Mouse (Mus musculus): ENCODE measurements around the gene Phf11d. TPM values are rescaled to one million over a fixed set of nuclear protein-coding genes. Genes with fewer than 3 reads are reported as not detected.
"Not testable (repeated sequence)": the region's sequence is repeated elsewhere in the genome, so short reads cannot be mapped to it uniquely, and the experiment has no call there.

Phf11d gene
- polyA plus RNA-seq (2011; ENCODE audit: insufficient read depth, insufficient read length, low replicate concordance, missing spikeins), result 3.8 and 8.3 TPM in 2 replicates

DNA sequence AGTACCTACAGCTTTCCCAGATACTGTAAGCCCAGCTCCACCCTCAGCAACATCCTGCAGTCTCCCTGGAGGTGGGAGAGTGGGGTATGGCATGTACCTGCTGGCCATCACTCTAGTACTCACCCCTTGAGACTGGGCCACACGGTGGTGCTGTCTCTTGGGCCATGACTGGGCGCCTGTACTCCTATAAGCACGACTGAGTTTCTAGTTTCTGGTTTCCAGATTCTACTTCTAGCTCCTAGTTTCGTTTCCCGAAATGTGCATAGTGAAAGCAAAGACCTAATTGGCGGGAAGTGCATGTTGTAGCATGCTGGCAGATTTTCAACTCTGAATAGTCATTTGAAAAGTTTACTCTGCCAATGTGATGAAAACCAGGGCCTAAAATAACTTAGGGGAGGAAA is at the start of gene Phf11d:
Gene Phf11d (minus strand): TSS at position 227 of the 401 bp plus-strand sequence.
- Histone ChIP-seq H3K4me3 (replicated peaks; ENCODE audit: control insufficient read depth, low read depth, low read length) (peak within 1 kb of the TSS; percentile 24), H3K4me1 (ENCODE audit: control insufficient read depth, insufficient read depth, low read length) (no peaks in the 10 kb centered on the region), H3K27ac (ENCODE audit: control insufficient read depth, insufficient read depth, low read depth, low read length, poor library complexity) (no peak within 1 kb of the TSS)
- WGBS, result 65% methylated on average over 6 of the region's 6 CpGs
- TF ChIP-seq POLR2A (IDR thresholded peaks at IDR 0.05; ENCODE audit: borderline replicate concordance, control insufficient read depth, low read depth, low read length) (no peak), CTCF (IDR thresholded peaks at IDR 0.05; ENCODE audit: control insufficient read depth, insufficient read depth, low read length) (no peak)

DNA sequence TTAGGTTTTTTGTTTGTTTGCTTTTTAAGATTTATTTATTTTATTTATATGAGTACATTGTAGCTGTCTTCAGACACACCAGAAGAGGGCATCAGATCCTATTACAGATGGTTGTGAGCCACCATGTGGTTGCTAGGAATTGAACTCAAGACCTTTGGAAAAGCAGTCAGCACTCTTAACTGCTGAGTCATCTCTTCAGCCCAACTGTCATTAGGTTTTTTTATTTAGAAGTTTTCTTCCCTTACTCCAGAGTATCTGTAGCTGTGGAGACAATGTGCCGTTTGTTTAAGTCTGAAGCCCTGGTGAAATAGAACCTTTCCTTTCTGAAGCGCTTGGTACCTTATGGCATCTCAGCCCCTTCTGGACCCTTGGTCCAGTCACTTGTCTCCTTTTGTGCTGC is 49.7 kb upstream of the Phf11d start:
- not testable (repeated sequence) for H3K27ac ChIP-seq (ENCODE audit: control insufficient read depth, insufficient read depth, low read depth, low read length, poor library complexity); H3K4me1 ChIP-seq (ENCODE audit: control insufficient read depth, insufficient read depth, low read length); H3K4me3 ChIP-seq (replicated peaks; ENCODE audit: control insufficient read depth, low read depth, low read length)
- WGBS, result 94% methylated on average over 2 of the region's 2 CpGs

DNA sequence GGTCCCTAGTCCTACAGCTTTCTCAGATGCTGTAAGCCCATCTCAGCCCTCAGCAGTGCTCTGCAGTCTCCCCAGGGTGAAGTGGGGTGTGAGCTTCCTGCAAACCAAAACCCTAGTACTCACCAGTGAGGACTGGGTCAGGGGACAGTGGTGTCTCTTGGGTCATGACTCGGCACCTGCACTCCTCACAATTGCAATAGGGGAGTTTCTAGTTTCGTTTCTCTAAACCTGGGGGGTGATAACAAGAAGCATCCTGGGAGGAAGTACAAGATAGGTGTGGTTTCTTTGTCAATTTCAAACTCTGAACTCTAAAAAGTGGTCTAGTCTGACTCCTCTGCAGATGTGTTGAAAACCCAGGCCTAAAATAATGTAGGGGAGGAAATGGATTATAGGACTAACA is 31.7 kb upstream of the Phf11d start:
- Histone ChIP-seq H3K4me1 (ENCODE audit: control insufficient read depth, insufficient read depth, low read length) (no peaks in the 10 kb centered on the region), H3K27ac (ENCODE audit: control insufficient read depth, insufficient read depth, low read depth, low read length, poor library complexity) (0 out of 2 replicates have a peak overlapping the region, but pooled peaks have one; percentile 45), H3K4me3 (replicated peaks; ENCODE audit: control insufficient read depth, low read depth, low read length) (no peak overlapping the region)
- 7% methylated on average over 2 of the region's 2 CpGs for WGBS
- TF ChIP-seq POLR2A (IDR thresholded peaks at IDR 0.05; ENCODE audit: borderline replicate concordance, control insufficient read depth, low read depth, low read length) (no peak), CTCF (IDR thresholded peaks at IDR 0.05; ENCODE audit: control insufficient read depth, insufficient read depth, low read length) (no peak)

DNA sequence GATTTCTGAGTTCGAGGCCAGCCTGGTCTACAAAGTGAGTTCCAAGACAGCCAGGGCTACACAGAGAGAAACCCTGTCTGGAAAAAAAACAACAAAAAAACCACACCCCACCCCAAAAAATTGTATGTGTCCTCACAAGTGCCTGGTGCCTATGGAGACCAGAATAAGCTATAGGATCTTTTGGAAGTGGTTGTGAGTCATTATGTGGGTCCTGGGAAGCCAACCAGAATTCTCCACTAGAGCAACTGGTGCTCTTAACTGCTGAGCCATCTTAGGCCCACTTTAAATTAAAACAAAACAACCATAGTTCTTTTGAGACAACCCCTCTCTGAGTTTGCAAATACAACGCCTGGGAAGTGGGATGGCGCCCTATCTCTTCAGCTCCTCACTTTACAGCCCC is 30.0 kb upstream of the Phf11d start, which contains the start of gene Phf11c:
Gene Phf11c (minus strand): TSS at position 101 of the 400 bp plus-strand sequence.
- WGBS, result 85% methylated on average over 3 of the region's 3 CpGs
- H3K4me3 ChIP-seq (replicated peaks; ENCODE audit: control insufficient read depth, low read depth, low read length), result no peak within 1 kb of the TSS
- TF ChIP-seq POLR2A (IDR thresholded peaks at IDR 0.05; ENCODE audit: borderline replicate concordance, control insufficient read depth, low read depth, low read length) (no peak), CTCF (IDR thresholded peaks at IDR 0.05; ENCODE audit: control insufficient read depth, insufficient read depth, low read length) (no peak)
- no peak within 1 kb of the TSS for H3K27ac ChIP-seq (ENCODE audit: control insufficient read depth, insufficient read depth, low read depth, low read length, poor library complexity)
- H3K4me1 ChIP-seq (ENCODE audit: control insufficient read depth, insufficient read depth, low read length), result no peaks in the 10 kb centered on the region

DNA sequence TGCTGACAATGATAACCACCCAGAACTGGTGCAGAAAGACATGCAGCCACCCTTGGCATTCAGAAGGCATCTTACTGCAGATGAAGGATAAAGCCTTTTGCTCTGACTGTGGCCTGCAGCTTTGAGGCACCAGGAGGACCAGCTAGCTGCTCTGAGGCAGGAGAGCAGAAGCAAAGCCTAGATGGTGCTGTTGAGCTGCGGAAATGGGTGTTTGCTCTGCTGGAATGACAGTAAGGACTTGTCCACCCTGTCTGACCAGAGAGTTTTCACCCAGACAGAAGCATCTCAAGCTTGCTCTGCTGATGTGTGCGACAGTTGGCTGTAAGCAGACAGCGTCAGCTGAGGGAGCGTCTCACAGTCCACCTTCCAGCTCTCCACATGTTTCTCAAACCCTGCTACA is 24.9 kb upstream of the Phf11d start:
- not testable (repeated sequence) for H3K4me3 ChIP-seq (replicated peaks; ENCODE audit: control insufficient read depth, low read depth, low read length); H3K4me1 ChIP-seq (ENCODE audit: control insufficient read depth, insufficient read depth, low read length); H3K27ac ChIP-seq (ENCODE audit: control insufficient read depth, insufficient read depth, low read depth, low read length, poor library complexity)
- 87% methylated on average over 4 of the region's 4 CpGs for WGBS

DNA sequence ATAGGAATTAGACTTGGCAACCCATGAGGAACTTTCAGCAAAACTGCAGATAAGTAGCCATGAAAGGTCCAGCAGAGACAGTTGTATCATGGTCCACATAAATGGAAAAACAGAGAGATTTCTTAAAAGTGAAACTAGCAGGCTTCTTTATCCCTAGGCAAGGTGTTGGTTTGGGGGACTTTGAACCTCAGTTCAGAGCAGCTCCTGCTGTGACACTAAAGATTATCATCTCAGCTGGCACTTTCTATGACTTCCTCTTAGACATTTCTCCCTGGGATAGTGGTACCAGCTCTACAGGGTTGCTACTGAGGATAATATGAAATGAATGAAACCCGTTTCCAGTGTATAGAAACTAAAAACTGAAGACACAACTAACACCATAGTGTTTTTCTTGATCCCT is 24.3 kb upstream of the Phf11d start:
- Histone ChIP-seq H3K27ac (ENCODE audit: control insufficient read depth, insufficient read depth, low read depth, low read length, poor library complexity) (no peak overlapping the region), H3K4me3 (replicated peaks; ENCODE audit: control insufficient read depth, low read depth, low read length) (no peak overlapping the region), H3K4me1 (ENCODE audit: control insufficient read depth, insufficient read depth, low read length) (no peaks in the 10 kb centered on the region)
- WGBS, result 78% methylated on average over 1 of the region's 1 CpGs
- TF ChIP-seq CTCF (IDR thresholded peaks at IDR 0.05; ENCODE audit: control insufficient read depth, insufficient read depth, low read length), result no peak
- TF ChIP-seq POLR2A (IDR thresholded peaks at IDR 0.05; ENCODE audit: borderline replicate concordance, control insufficient read depth, low read depth, low read length), result no peak

DNA sequence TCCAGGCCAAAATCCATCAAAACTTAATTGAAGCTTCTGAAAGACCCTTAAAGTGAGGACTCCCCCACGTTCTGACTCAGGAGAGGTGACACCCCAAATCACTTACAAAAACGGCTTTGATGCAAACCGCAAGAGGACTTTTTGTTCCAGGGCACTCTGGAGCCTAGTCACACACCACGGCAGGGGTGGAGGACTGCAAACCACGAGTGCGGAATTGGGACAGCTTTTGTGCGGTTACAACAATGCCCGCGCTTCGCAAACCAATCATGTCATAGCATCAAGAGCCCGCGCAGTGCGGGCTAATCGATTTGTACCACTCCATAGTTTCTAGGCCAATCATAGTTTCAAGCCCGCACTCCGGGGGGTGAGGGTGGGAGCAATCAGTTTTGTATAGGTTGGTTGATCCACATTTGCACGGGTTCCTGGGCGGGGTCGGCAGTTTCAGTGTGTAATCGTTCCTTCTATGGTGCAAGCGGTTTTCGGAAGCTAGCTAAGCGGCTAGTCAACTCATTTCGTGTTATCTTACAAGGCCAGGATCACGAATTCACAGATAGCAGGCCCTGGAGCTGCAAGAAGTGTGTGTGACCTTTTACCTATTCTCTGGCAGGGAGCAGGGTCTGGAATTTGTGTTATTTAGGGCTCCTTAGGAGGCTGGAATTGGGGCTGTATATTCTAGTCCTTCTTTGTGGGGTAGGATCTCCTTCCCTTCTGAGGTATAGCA is 5.2 kb upstream of the Phf11d start:
- Histone ChIP-seq H3K4me1 (ENCODE audit: control insufficient read depth, insufficient read depth, low read length) (no peaks in the 10 kb centered on the region), H3K4me3 (replicated peaks; ENCODE audit: control insufficient read depth, low read depth, low read length) (no peak overlapping the region), H3K27ac (ENCODE audit: control insufficient read depth, insufficient read depth, low read depth, low read length, poor library complexity) (no peak overlapping the region)
- 86% methylated on average over 25 of the region's 25 CpGs for WGBS
- no peak for TF ChIP-seq POLR2A (IDR thresholded peaks at IDR 0.05; ENCODE audit: borderline replicate concordance, control insufficient read depth, low read depth, low read length)
- no peak for TF ChIP-seq CTCF (IDR thresholded peaks at IDR 0.05; ENCODE audit: control insufficient read depth, insufficient read depth, low read length)

DNA sequence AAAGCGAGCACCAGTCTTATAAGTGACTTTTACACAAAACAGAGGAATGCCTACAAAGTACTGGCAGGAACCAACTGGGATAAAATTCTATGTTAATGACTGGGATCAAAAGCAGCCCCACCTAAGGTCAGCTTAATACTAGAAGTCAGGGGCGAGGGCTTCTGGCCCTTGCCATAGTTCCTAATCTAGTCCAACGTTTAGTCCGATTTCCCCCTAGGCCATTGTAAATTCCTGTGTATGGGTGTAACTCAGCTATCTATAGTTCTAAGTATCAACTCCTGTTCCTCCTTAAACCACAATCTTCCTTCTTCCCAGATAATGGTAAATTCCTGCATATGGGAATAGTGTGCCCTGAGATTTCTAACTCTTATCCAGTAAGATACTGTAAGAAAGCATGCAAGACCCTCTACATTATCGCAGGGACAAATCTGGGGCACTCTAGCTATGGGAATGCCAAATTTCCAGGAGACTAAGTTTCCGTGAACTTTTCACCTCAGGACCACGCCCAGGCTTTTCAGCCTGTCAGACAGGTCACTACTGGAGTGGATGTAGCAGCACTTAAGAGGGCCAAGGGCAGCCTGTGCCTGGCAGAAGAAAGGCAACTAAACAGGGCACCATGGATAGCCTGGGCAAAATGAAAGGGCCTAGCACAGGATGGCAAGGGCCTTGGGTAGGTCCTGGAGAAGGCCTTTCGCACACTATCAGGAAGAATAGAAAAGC is 1.3 kb upstream of the Phf11d start:
- TF ChIP-seq CTCF (IDR thresholded peaks at IDR 0.05; ENCODE audit: control insufficient read depth, insufficient read depth, low read length) (no peak), POLR2A (IDR thresholded peaks at IDR 0.05; ENCODE audit: borderline replicate concordance, control insufficient read depth, low read depth, low read length) (no peak)
- H3K4me1 ChIP-seq (ENCODE audit: control insufficient read depth, insufficient read depth, low read length), result no peaks in the 10 kb centered on the region
- WGBS, result 82% methylated on average over 8 of the region's 8 CpGs

DNA sequence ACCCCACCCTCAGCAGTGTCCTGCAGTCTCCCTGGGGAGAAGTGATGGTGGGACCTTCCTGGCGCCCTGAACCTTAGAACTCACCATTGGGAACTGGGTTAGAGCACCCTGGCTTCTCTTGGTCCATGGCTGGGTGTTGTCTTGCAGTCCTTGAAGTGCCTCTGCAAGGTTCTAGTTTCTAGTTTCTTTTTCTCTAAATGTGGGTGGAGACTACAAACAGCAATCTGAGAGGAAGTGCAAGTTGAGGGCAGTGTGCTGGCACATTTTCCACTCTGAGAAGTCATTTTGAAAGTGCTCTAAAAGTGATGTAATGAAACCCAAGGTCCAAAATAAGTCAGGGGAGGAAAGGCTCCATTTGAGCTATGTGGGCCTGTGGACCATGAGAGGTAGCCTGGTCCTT is 24.1 kb downstream of the Phf11d start, which contains the start of gene Phf11b:
Gene Phf11b (minus strand): TSS at position 163 of the 400 bp plus-strand sequence.
- Histone ChIP-seq H3K4me3 (replicated peaks; ENCODE audit: control insufficient read depth, low read depth, low read length) (peak within 1 kb of the TSS; percentile 47), H3K27ac (ENCODE audit: control insufficient read depth, insufficient read depth, low read depth, low read length, poor library complexity) (peak within 1 kb of the TSS; percentile 74)
- H3K4me1 ChIP-seq (ENCODE audit: control insufficient read depth, insufficient read depth, low read length), result not testable (repeated sequence)
- 59% methylated on average over 1 of the region's 1 CpGs for WGBS

More for the DNA sequence above, 1.3 kb upstream of the Phf11d start:
- no peak overlapping the region for H3K27ac ChIP-seq (ENCODE audit: control insufficient read depth, insufficient read depth, low read depth, low read length, poor library complexity)
- no peak overlapping the region for H3K4me3 ChIP-seq (replicated peaks; ENCODE audit: control insufficient read depth, low read depth, low read length)
